Mouse (Mus musculus) limb, embryonic 14.5 days (tissue): ENCODE measurements around the gene Vezf1. TPM values are rescaled to one million over a fixed set of nuclear protein-coding genes. Genes with fewer than 3 reads are reported as not detected.
"Not testable (repeated sequence)": the region's sequence is repeated elsewhere in the genome, so short reads cannot be mapped to it uniquely, and the experiment has no call there.

Source experiments
- ATAC-seq: fragments of 200-750 bp; cut with Nextera tagmentation; 2 replicates; pipeline ENCODE4 v1.8.0; 2017; ENCODE audit warnings: low read depth, moderate number of reproducible peaks, moderate TSS enrichment; ENCODE audit not compliant: low FRiP score
- DNase-seq: peaks from one replicate; pipeline ENCODE4 v3.0.0-alpha.2; 2015; ENCODE audit warnings: low spot score
- H3K27ac ChIP-seq: fragments of 300-500 bp; sonication (generic); replicated peaks from 2 replicates; pipeline ENCODE4 v1.5.1; 2014; ENCODE audit warnings: low read depth, mild to moderate bottlenecking, low read length, moderate library complexity, mixed read lengths
- H3K27me3 ChIP-seq: fragments of 300-500 bp; sonication (generic); 2 replicates; pipeline ENCODE4 v1.6.1; 2014; ENCODE audit warnings: low read length, mixed read lengths; ENCODE audit not compliant: control insufficient read depth, insufficient read depth
- H3K36me3 ChIP-seq: fragments of 300-500 bp; sonication (generic); 2 replicates; pipeline ENCODE4 v1.6.1; 2014; ENCODE audit warnings: mild to moderate bottlenecking, low read length, moderate library complexity, mixed read lengths; ENCODE audit not compliant: control insufficient read depth, insufficient read depth
- H3K4me1 ChIP-seq: fragments of 300-500 bp; sonication (generic); 2 replicates; pipeline ENCODE4 v1.6.1; 2014; ENCODE audit warnings: antibody characterized with exemption, low read length, mixed read lengths; ENCODE audit not compliant: control insufficient read depth, insufficient read depth
- H3K4me2 ChIP-seq: fragments of 300-500 bp; sonication (generic); replicated peaks from 2 replicates; pipeline ENCODE4 v1.6.1; 2014; ENCODE audit warnings: low read depth, mild to moderate bottlenecking, low read length, moderate library complexity; ENCODE audit not compliant: severe bottlenecking
- H3K4me3 ChIP-seq: fragments of 300-500 bp; sonication (generic); replicated peaks from 2 replicates; pipeline ENCODE4 v1.5.1; 2014; ENCODE audit warnings: low read length
- H3K9ac ChIP-seq: fragments of 300-500 bp; sonication (generic); 2 replicates; pipeline ENCODE4 v1.6.1; 2014; ENCODE audit warnings: mild to moderate bottlenecking, low read depth, low read length, moderate library complexity; ENCODE audit not compliant: severe bottlenecking
- H3K9me3 ChIP-seq: fragments of 300-500 bp; sonication (generic); 2 replicates; pipeline ENCODE4 v1.6.1; 2016; ENCODE audit warnings: low read length; ENCODE audit not compliant: control insufficient read depth
- POLR2A ChIP-seq: fragments of 200-500 bp; IDR thresholded peaks from 2 replicates; pipeline ENCODE4 v1.8.0; 2012; ENCODE audit warnings: inconsistent platforms, mild to moderate bottlenecking, moderate library complexity, borderline replicate concordance; ENCODE audit not compliant: insufficient read depth, insufficient read length; ENCODE audit errors: extremely low read depth
- whole genome bisulfite sequencing: fragments of 180-500 bp; shearing (Covaris S2); extraction: QIAGEN DNeasy Blood & Tissue Kit; methylation state at CpG from one replicate; pipeline ENCODE4 v1.1.7; 2014; 5-methylcytosine and 5-hydroxymethylcytosine counted together
- polyA plus RNA-seq, 2 experiments: library from polyadenylated mRNA; depleted of rRNA in 1 of 2; stranded (reverse) in 1 of 2; unstranded in 1 of 2; fragments of >200 nt; fragmentation: Nextera tagmentation in 1 of 2; extraction: Ambion mirVana in 1 of 2; gene quantifications; 2 replicates each; pipeline versions ENCODE4 v1.2.1 to v1.2.3; 2012 to 2014

Vezf1 gene
- polyA plus RNA-seq, 2 experiments, result 35.3 to 42.7 TPM

DNA sequence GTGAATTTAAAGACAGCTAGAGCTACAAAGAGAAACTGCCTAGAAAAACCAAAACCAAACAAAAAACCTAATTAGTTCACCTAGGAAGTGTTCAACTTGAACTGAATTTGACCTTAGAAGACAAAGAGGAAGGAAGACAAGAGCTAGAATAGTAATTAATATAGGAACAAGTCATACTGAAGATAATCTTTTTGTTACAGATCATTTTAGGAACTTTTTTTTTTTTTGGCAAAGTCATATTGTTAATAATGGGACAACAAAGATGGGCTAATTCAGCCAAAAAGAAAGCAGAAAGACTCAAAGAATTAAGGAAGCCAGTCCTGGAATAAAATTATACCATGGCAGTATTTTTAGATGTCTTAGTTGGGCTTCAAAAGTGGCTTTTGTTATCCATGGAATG lies 23.8 kb upstream of the Vezf1 start:
- H3K27ac ChIP-seq, result no peak overlapping the region
- peaks cover 9% of the 10 kb centered on the region for H3K4me1 ChIP-seq
- no peaks in the 10 kb centered on the region for H3K9me3 ChIP-seq
- H3K9ac ChIP-seq, result no peak overlapping the region
- no peak overlapping the region for H3K4me3 ChIP-seq
- no peak for TF ChIP-seq POLR2A
- no peaks in the 10 kb centered on the region for H3K27me3 ChIP-seq
- DNase-seq, result no peak
- no peak for ATAC-seq
- H3K36me3 ChIP-seq, result peaks cover 6% of the 10 kb centered on the region
- H3K4me2 ChIP-seq, result no peak overlapping the region

DNA sequence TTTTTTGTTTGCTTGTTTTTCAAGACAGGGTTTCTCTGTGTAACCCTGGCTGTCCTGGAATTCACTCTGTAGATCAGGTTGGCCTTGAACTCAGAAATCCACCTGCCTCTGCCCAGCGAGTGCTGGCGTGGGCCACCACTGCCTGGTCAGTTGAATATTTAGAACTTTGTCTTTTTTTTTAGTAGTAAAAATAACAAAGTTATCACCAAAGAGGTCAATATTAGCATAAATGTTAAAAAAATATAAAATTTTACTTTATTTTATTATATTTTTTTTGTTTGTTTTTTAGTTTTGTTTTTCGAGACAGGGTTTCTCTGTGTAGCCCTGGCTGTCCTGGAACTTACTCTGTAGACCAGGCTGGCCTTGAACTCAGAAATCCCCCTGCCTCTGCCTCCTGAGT lies 22.9 kb upstream of the Vezf1 start:
- 97% methylated on average over 3 of the region's 3 CpGs for WGBS

DNA sequence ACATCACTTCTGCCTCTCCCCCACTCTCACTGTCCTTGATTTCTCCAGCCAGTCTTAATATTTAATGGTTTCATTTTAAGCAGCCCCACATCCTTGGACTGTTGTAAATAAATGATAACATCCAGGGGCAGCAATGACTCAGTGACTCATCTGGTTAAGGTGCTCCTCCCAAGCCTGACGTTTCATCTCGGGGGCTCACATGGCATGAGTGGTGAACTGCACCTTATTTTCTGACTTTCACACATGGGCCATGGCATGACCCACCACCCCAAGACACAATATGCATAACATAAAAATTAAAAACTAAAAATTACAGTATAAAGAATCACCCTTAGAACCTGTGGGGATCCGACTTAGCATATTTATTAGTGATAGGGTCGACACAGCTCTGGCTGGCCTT lies 22.2 kb upstream of the Vezf1 start:
- no peak for TF ChIP-seq POLR2A
- Histone ChIP-seq H3K4me3 (no peak overlapping the region), H3K4me2 (peak overlapping the region; percentile 58; the same call in 1 of the 2 replicates), H3K36me3 (peaks cover 21% of the 10 kb centered on the region), H3K9me3 (no peaks in the 10 kb centered on the region), H3K27ac (no peak overlapping the region), H3K4me1 (peaks cover 20% of the 10 kb centered on the region), H3K27me3 (no peaks in the 10 kb centered on the region), H3K9ac (peak overlapping the region; percentile 2; the same call in 1 of the 2 replicates)
- DNase-seq, result no peak
- 83% methylated on average over 4 of the region's 4 CpGs for WGBS
- ATAC-seq, result no peak

More for the DNA sequence above, 22.9 kb upstream of the Vezf1 start:
- not testable (repeated sequence) for H3K9ac ChIP-seq, H3K4me3 ChIP-seq, DNase-seq, H3K9me3 ChIP-seq, H3K27ac ChIP-seq, H3K4me2 ChIP-seq, H3K27me3 ChIP-seq, ATAC-seq
- peaks cover 17% of the 10 kb centered on the region for H3K4me1 ChIP-seq
- H3K36me3 ChIP-seq, result peaks cover 15% of the 10 kb centered on the region

DNA sequence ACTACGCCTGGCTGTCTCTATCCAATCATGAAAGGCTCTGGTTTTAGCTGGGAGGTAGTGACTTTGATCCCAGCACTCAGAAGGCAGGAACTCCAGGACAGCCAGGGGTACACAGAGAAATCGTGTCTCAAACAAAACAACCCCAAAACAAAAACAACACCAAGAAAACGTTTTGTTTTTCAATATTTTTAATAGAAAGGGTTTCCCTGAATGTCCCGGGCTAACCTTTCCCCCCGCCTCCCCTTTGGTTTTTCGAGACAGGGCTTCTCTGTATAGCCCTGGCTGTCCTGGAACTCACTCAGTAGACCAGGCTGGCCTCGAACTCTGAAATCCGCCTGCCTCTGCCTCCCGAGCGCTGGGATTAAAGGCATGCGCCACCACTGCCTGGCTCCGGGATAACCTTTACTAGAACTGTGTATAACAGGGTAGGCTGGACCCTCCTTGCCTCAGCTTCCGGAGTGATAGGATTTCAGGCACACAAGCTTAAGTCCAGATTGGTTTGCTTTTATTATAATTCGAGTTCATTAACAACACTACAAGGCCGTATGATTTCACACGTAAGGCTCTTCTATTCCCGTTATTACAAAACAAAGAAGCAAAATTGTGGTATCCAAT lies 21.6 kb upstream of the Vezf1 start:
- 60% methylated on average over 17 of the region's 17 CpGs for WGBS
- peak overlapping the region; percentile 58 for H3K4me2 ChIP-seq
- peaks cover 23% of the 10 kb centered on the region for H3K4me1 ChIP-seq
- DNase-seq, result no peak
- ATAC-seq, result no peak
- H3K9ac ChIP-seq, result peak overlapping the region; percentile 100
- H3K9me3 ChIP-seq, result no peaks in the 10 kb centered on the region
- H3K27me3 ChIP-seq, result no peaks in the 10 kb centered on the region
- H3K27ac ChIP-seq, result peak overlapping the region; percentile 99; the same call in 1 of the 2 replicates
- TF ChIP-seq POLR2A, result no peak
- peaks cover 24% of the 10 kb centered on the region for H3K36me3 ChIP-seq
- peak overlapping the region; percentile 91 for H3K4me3 ChIP-seq

DNA sequence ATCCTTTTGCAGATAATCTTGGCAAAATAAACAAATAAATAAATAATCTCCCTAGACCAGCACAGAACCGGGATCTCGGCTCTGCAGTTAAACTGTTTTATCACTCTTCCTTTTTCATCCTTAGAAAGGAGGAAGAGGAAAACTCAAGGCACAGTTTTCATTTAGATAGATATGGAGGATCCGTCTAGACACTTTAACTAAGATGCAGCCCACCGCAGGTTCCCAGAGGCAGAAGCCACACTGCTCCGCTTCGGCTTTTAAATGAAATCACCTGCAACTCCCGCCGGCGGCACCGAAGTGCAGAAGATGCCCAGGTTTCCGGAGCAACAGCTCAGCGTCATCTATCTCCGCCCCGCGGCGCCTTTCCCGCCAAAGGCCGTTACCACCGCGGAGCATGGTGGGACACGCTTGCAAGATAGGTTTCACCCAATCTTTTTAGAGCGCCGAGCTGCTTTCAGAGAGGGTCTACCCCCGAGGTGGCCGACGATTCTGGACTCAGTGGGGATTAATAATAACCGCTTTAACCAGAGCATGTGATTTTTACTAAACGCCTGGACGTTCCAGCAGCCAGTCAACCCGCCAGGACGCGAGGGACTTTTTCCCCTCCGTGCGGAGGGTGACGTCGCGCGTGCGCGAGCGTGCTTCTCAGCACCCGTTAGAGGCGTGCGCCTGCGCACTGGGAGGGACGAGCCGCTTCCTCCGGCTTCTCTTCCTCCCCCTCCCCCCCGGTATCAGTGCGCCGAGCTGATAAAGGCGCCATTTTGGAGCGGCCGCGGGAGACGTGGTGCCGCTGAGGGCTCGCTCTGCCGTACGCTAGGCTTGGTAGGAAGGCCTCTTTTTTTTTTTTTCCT lies 20.9 kb upstream of the Vezf1 start, which contains the start of gene Srsf1:
Gene Srsf1 (plus strand): TSS at position 430 of the 851 bp plus-strand sequence.
- under 1% methylated on average over 51 of the region's 60 CpGs for WGBS

More for the DNA sequence above, 20.9 kb upstream of the Vezf1 start, which contains the start of gene Srsf1:
- Histone ChIP-seq H3K9me3 (no peaks in the 10 kb centered on the region), H3K9ac (peak within 1 kb of the TSS; percentile 100), H3K4me2 (peak within 1 kb of the TSS; percentile 58), H3K36me3 (peaks cover 28% of the 10 kb centered on the region), H3K27me3 (no peaks in the 10 kb centered on the region), H3K4me3 (peak within 1 kb of the TSS; percentile 91), H3K27ac (peak within 1 kb of the TSS; percentile 99), H3K4me1 (peaks cover 23% of the 10 kb centered on the region)
- peak; percentile 98 for DNase-seq
- peak; percentile 90; the same call in 1 of the 2 replicates for TF ChIP-seq POLR2A
- peak; percentile 92 for ATAC-seq
